Mouse (Mus musculus): ENCODE measurements around the gene Fam129a.

- TF ChIP-seq CTCF (IDR thresholded peaks at IDR 0.05; ENCODE audit: insufficient read depth, low read depth, low read length) (no peak), POLR2A (IDR thresholded peaks at IDR 0.05; ENCODE audit: insufficient read depth, low read depth, low read length) (no peak)
Measured at GRCm38 (mm10) chr1:151544581-151544980, 26.4 kb upstream of the Fam129a start.

All from olfactory bulb, adult 2 months (tissue).